Mouse (Mus musculus): ENCODE data around the gene Btbd9.

DNA sequence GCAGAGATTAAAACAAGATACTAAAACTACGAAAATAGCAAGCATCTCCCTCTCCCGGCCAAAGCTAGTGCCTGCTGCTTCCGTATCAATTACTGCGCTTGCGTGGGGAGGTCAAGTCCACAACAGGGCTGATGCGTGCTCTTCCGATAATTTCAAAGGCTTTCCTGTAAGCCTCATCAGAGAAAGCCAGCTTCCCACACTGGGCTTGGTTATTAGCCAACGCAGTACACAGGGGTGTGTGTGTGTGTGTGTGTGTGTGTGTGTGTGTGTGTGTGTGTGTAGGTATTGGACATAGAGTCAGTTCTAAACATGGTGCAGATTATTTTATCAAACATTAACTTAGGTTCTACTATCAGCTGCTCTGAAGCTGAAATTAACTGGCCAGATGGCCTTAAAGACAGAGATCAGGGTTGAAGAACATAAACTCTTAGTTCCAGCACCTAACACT lies 30.4 kb upstream of the Btbd9 start:
- TF ChIP-seq POLR2A (IDR thresholded peaks at IDR 0.05; ENCODE audit: low read depth, low read length) (no peak), CTCF (IDR thresholded peaks at IDR 0.05; ENCODE audit: extremely low read depth, insufficient read length, insufficient replicate concordance, low read depth, low read length) (no peak; the same call in 1 of the 2 replicates)

All from small intestine, adult 2 months (tissue).